Mouse (Mus musculus) intestine, postnatal 0 days (tissue): ENCODE data around the gene Coq10b. TPM values are rescaled to one million over a fixed set of nuclear protein-coding genes. Genes with fewer than 3 reads are reported as not detected.
"Not testable (repeated sequence)": the region's sequence is repeated elsewhere in the genome, so short reads cannot be mapped to it uniquely, and the experiment has no call there.

Experiments
- ATAC-seq: fragments of 200-750 bp; cut with Nextera tagmentation; 2 replicates; pipeline ENCODE4 v1.8.0; 2017; ENCODE audit warnings: mild to moderate bottlenecking, moderate TSS enrichment, moderate library complexity
- H3K27ac ChIP-seq: fragments of 300-500 bp; sonication (generic); 2 replicates; pipeline ENCODE4 v1.5.1; 2014; ENCODE audit warnings: mild to moderate bottlenecking, low read depth, low read length, moderate library complexity
- H3K27me3 ChIP-seq: fragments of 300-500 bp; sonication (generic); replicated peaks from 2 replicates; pipeline ENCODE4 v1.6.1; 2014; ENCODE audit warnings: low read length, mixed read lengths; ENCODE audit not compliant: control insufficient read depth, insufficient read depth
- H3K36me3 ChIP-seq: fragments of 300-500 bp; sonication (generic); 2 replicates; pipeline ENCODE4 v1.6.1; 2014; ENCODE audit warnings: mild to moderate bottlenecking, moderate library complexity; ENCODE audit not compliant: control insufficient read depth, insufficient read depth
- H3K4me1 ChIP-seq: fragments of 300-500 bp; sonication (generic); replicated peaks from 2 replicates; pipeline ENCODE4 v1.6.1; 2014; ENCODE audit warnings: antibody characterized with exemption, low read length, mixed read lengths; ENCODE audit not compliant: control insufficient read depth, insufficient read depth
- H3K4me2 ChIP-seq: fragments of 300-500 bp; sonication (generic); replicated peaks from 2 replicates; pipeline ENCODE4 v1.6.1; 2014; ENCODE audit warnings: low read depth, mild to moderate bottlenecking, moderate library complexity
- H3K4me3 ChIP-seq: fragments of 300-500 bp; sonication (generic); 2 replicates; pipeline ENCODE4 v1.5.1; 2014; ENCODE audit warnings: low read depth, low read length
- H3K9ac ChIP-seq: fragments of 300-500 bp; sonication (generic); 2 replicates; pipeline ENCODE4 v1.6.1; 2014; ENCODE audit warnings: mild to moderate bottlenecking, low read depth, low read length
- H3K9me3 ChIP-seq: fragments of 300-500 bp; sonication (generic); 2 replicates; pipeline ENCODE4 v1.6.1; 2016; ENCODE audit warnings: mixed run types; ENCODE audit not compliant: control insufficient read depth
- CTCF ChIP-seq: sonication (generic); IDR thresholded peaks from 2 replicates; pipeline ENCODE4 v1.5.1; 2016; ENCODE audit warnings: low read depth, mild to moderate bottlenecking, control low read depth, antibody characterized with exemption, moderate library complexity
- WGBS: fragments of 180-500 bp; shearing (Covaris S2); extraction: QIAGEN DNeasy Blood & Tissue Kit; methylation state at CpG from one replicate; pipeline ENCODE4 v1.1.7; 2014; 5-methylcytosine and 5-hydroxymethylcytosine counted together
- polyA plus RNA-seq: library from polyadenylated mRNA; unstranded; fragments of >200 nt; fragmentation: Nextera tagmentation; extraction: Ambion mirVana; gene quantifications from 2 replicates; pipeline ENCODE4 v1.2.1, GENCODE M21; 2015

The Coq10b gene
- polyA plus RNA-seq, 1 experiment from 2014 or later, result 25.8 TPM

GRCm38 (mm10) chr1:55053596-55053995 is 1.0 kb downstream of the Coq10b start:
- peak overlapping the region; percentile 76 for H3K4me2 ChIP-seq
- 57% methylated on average over 4 of the region's 4 CpGs for WGBS
- H3K4me1 ChIP-seq, result 0 out of 2 replicates have a peak, but pooled peaks cover 4% of the 10 kb centered on the region
- H3K9ac ChIP-seq, result peak overlapping the region; percentile 74; the same call in 1 of the 2 replicates
- H3K4me3 ChIP-seq, result peak overlapping the region; percentile 71
- TF ChIP-seq CTCF, result no peak
- no peaks in the 10 kb centered on the region for H3K27me3 ChIP-seq
- H3K9me3 ChIP-seq, result 0 out of 2 replicates have a peak, but pooled peaks cover 3% of the 10 kb centered on the region
- H3K36me3 ChIP-seq, result peaks cover 5% of the 10 kb centered on the region; the same call in 1 of the 2 replicates
- no peak for ATAC-seq
- H3K27ac ChIP-seq, result peak overlapping the region; percentile 95; the same call in 1 of the 2 replicates

- H3K27me3 ChIP-seq, result no peaks in the 10 kb centered on the region
- ATAC-seq, result no peak
- H3K4me2 ChIP-seq, result no peak overlapping the region
- no peak overlapping the region for H3K27ac ChIP-seq
- H3K36me3 ChIP-seq, result peaks cover 5% of the 10 kb centered on the region; the same call in 1 of the 2 replicates
- H3K4me3 ChIP-seq, result no peak overlapping the region
- 85% methylated on average over 5 of the region's 5 CpGs for WGBS
- H3K9ac ChIP-seq, result no peak overlapping the region
- H3K9me3 ChIP-seq, result no peaks in the 10 kb centered on the region
- H3K4me1 ChIP-seq, result 0 out of 2 replicates have a peak, but pooled peaks cover 4% of the 10 kb centered on the region
- TF ChIP-seq CTCF, result no peak
Measured at GRCm38 (mm10) chr1:55055322-55056115, 2.9 kb downstream of the Coq10b start.

- WGBS, result 94% methylated on average over 2 of the region's 3 CpGs
- not testable (repeated sequence) for H3K27me3 ChIP-seq, ATAC-seq
Measured at GRCm38 (mm10) chr1:55058383-55058782, 5.8 kb downstream of the Coq10b start.

DNA sequence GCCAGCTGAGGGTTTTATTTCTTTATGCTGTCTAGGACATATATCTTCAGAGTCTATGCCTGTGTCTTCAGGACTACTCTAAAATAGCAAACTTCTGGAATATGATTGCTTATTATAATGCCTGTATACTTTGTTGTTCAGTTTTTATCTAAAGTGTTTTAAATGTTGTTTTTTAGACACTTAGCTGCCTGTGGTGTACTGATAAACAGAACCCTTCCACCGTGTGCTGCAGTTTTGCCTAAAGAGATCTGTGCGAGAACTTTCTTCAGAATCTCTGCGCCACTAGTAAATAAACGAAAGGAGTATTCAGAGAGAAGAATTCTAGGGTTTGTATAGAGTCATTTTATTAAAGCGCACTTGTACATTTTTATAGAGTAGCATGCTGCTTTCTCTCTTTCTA is 8.5 kb downstream of the Coq10b start:
- no peaks in the 10 kb centered on the region for H3K4me1 ChIP-seq
- H3K9ac ChIP-seq, result no peak overlapping the region
- no peak for ATAC-seq
- H3K9me3 ChIP-seq, result no peaks in the 10 kb centered on the region
- no peak overlapping the region for H3K4me3 ChIP-seq
- peaks cover 15% of the 10 kb centered on the region for H3K36me3 ChIP-seq
- H3K27ac ChIP-seq, result no peak overlapping the region
- no peak for TF ChIP-seq CTCF
- 89% methylated on average over 5 of the region's 5 CpGs for WGBS
- no peak overlapping the region for H3K4me2 ChIP-seq
- no peaks in the 10 kb centered on the region for H3K27me3 ChIP-seq

More at GRCm38 (mm10) chr1:55058383-55058782, 5.8 kb downstream of the Coq10b start:
- H3K4me2 ChIP-seq, H3K4me1 ChIP-seq, H3K9ac ChIP-seq, H3K9me3 ChIP-seq, H3K4me3 ChIP-seq, H3K27ac ChIP-seq: not testable (repeated sequence)
- peaks cover 12% of the 10 kb centered on the region; the same call in 1 of the 2 replicates for H3K36me3 ChIP-seq

DNA sequence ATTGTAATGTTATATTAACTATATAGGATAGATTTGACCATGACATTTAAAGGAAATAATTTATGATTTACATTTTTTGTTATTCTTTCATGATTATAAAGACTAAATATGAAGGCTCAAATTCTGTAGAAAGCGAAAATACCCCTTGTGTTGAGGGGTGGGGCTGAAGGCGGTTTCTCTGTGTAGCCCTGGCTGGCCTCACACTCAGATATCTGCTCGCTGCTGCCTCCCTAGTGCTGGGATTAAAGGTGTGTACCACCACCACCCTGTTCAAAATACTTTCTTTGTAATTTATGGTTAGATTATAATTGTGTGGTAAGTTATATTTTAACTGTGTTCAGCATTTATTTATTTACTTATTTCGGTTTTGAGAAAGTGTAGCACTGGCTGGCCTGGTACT is 9.2 kb downstream of the Coq10b start:
- Histone ChIP-seq H3K4me1 (no peaks in the 10 kb centered on the region), H3K36me3 (peaks cover 22% of the 10 kb centered on the region), H3K9ac (no peak overlapping the region), H3K27ac (no peak overlapping the region), H3K9me3 (no peaks in the 10 kb centered on the region), H3K4me2 (no peak overlapping the region), H3K4me3 (no peak overlapping the region), H3K27me3 (no peaks in the 10 kb centered on the region)
- no peak for ATAC-seq
- no peak for TF ChIP-seq CTCF
- WGBS, result 87% methylated on average over 4 of the region's 4 CpGs

GRCm38 (mm10) chr1:55072328-55072727 is 19.8 kb downstream of the Coq10b start:
- not testable (repeated sequence) for H3K4me2 ChIP-seq, ATAC-seq, H3K27me3 ChIP-seq, H3K4me1 ChIP-seq, H3K4me3 ChIP-seq, H3K9ac ChIP-seq, H3K27ac ChIP-seq, H3K9me3 ChIP-seq
- peaks cover 29% of the 10 kb centered on the region for H3K36me3 ChIP-seq
